Mouse (Mus musculus) retina, postnatal 7 days (tissue): ENCODE results near the gene Smbd1.

Experiments
- DNase-seq: peaks from one replicate; pipeline ENCODE4 v3.0.0-alpha.2; 2012; ENCODE audit warnings: low read depth, low spot score

Smbd1 gene

DNA sequence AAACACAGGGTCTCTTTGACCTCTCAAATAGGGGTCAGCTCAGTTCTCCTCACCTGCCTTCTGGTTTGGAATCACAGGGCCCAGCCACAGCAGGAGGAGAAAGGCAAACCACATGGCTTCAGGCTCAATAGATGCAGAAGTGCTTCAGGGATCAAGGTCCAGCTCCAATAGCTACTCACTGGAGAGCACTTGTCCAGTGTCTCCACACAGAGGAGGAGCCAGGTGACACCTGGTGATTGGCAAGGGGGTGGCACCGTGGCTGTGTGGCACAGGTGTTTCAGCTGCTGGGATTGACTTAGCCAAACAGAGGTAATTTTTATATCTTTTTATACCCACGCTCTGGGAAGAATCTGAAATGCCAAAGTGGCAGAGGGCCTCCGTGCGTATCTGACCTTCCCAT is at the start of gene Smbd1:
Smbd1 (minus strand) TSS at position 157 of the 400 bp plus-strand sequence.
- DNase-seq: no peak

DNA sequence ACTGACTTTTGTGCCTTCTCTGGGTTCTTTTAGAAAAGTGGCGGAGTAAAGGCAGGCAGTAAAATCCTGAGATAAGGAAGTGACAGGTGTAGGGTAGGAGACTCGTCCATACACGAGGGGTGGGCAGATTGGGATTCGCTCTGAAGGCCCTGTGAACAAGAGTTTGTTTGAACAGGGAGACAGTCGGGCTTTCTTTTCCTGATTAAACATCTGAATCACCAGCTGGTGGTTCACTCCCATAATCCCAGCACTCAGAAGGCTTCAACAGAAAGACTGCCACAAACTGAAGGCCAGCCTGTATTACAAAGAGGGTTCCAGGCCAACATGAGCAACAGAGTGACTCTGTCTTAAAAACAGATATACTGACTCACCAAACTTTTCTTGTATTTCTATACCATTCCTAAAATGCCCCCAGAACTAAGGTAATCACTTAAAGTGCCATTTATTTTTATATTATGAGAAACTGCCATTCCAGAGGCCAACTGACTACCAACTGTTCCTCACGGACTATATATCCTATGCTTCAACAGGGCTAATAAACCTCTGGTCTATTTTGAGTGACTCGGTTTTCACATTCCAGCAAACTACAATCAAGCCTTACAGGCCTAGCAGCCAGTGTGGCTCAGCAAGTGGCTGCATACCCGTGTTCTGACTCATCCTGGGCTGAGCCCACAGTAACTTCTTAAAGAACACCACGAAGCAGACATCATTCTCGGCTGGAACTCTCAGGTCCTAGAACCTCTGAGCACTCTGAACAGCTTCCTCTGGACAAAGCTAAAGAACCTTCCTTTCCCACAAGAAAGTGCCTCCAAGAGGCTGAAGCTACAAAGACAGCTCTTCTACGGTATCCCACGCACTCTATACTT is 48.7 kb upstream of the Smbd1 start:
- no peak for DNase-seq

DNA sequence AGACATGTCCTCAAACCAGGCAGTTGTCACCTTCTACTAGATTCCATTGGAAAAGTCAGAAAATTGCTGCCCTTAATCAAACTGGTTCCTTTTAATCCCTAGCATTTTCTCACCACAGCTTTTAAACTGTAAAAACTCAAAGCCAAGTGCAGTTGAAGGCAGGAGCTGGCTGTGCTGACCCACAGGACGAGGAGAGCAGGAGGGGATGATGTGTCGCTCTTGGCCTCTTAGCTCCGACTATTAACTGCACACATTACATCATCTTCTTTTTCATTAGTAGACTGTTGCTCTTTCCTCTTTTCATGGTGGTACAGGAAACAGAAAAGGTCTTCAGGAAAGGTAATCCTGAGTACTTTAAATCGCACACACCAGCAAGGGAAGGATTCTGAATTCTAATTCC is 48.1 kb upstream of the Smbd1 start:
- DNase-seq: no peak

GRCm38 (mm10) chr16:32856751-32857150 is 46.5 kb upstream of the Smbd1 start:
- DNase-seq: no peak

GRCm38 (mm10) chr16:32854050-32854571 is 43.8 kb upstream of the Smbd1 start:
- DNase-seq: no peak

- no peak for DNase-seq
Measured at GRCm38 (mm10) chr16:32853492-32854049, 43.3 kb upstream of the Smbd1 start.

GRCm38 (mm10) chr16:32849042-32849830 is 39.0 kb upstream of the Smbd1 start:
- no peak for DNase-seq

DNA sequence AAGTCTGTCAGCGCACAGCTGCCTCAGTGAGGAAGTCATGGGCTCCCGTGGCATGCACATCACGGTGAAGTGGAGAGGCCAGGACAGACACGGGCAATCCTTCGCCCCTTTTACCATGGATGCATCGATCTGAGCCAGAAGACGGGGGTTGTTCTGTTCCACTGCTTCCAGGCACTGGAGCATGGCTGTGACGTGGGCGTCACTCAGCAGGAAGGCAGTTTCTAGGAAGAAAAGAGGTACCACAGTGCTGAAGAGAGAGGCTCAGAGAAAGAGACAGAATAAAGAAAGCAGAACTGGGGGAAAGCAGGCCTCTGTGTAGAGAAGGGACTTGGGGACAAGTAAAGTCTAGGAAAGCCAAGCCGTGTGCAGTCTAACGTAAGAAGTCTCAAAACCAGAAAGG is 36.8 kb upstream of the Smbd1 start:
- DNase-seq: no peak

DNA sequence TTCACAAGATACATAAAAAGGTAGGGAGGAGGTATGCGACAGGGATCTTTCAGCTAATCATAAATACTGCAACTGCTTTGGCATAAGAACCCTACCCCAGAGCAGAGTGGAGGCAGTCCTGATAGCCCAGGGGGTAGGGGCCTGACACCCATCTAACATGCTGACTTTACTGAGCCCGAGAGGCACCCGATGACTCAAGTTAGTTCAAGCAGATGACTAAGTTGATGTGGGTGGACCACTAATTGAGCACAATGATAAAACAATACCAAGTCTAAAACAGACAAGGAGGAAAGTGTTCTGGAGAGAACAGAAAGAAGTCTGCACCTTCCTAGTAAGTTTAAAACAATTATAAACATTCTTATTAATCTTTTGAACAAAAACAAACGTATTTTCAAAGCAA is 21.2 kb upstream of the Smbd1 start:
- DNase-seq: no peak

DNA sequence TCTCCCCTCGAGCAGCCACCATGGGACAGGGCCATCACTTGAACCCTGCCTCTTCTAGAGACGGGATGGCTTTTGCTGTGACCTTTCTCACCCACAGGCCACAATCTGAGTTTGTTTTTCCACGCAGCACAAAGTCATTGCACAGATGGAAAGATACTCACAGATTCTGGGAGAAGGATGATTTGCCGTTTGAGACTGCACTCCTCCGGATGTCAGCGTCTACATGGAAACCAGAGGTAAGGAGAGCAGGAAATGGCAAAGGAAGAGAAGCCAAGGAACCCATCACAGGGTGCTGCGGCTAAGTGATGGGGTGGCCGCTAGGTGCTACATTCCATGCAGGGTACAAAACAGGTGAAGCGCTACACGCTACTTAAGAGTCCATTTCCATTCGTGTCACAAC is 18.8 kb upstream of the Smbd1 start:
- DNase-seq: no peak

- no peak for DNase-seq
Measured at GRCm38 (mm10) chr16:32826521-32826920, 16.2 kb upstream of the Smbd1 start.

DNA sequence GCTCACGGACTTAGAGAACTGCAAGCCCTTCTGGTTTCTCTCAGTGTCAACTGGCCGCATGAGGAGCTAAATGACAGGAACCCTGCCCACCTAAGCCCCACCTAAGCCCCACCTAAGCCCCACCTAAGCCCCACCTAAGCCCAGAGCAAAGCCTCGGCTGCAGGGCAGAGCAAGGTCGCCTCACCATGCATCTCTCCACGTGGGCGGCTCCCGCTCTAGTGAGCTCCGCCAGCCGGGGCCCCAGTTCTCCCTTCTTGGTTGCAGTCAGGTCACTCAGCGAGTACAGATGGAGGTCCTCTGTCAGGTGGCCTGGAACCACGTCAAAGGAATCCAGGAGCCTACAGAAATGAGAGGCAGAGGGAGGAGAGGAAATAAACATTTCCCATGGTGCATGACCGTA is 15.1 kb upstream of the Smbd1 start:
- DNase-seq: no peak

DNA sequence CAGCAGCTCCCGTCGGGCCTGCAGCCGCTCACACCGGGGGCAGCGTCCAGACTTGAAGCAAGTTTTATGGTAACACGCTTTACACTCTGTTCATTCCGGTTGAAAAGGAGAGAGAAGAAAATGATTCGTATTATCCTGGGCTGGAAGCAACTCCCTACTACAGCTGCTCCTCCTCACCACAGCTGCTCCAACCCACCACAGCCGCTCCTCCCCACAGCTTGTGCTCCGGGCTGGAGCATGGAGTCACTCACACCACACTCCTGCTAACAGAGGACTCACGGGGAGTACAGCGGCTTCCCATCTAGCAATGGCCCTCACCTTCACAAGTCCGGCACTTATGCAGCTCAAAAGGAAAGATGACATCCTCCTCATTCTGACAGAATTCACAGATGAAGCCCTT is 13.8 kb upstream of the Smbd1 start:
- DNase-seq: no peak

DNA sequence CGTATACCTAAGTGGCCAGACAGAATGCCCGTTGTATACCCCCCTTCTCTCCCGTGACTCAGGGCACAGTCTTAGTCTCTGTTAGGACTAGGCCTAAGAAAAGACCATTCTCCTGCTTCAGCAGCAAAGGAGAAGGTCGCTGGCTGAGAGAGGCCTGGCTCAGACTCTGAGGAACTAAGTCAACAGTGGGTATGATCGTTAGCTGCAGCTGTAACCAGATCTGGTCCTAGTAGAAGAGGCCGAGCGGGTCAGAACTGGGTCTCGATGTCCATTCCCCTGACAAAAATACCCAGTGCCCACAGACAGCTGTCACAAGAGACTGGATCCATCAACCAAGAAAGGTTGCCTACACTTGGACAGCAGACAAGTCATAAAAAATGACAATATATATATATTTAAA is 13.2 kb upstream of the Smbd1 start:
- no peak for DNase-seq

DNA sequence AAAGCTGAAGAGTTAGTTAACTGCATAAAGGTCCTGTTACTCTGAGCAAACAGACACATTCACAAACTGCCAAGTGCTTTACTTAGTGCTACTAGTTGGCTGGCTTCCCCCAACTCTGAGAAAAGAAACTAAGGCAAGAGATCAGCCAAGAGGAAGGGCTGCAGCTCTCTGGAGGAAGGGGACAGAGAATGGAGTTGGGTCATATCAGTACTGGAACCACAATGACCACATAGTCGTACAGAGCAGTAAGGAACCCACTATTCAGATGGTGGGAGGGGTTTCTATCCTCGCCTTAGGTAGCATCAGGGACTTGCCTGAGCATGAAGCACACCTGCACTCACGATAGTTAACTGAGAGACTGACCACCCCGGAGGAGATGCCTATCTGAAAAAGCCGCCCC is 12.6 kb upstream of the Smbd1 start:
- DNase-seq: no peak

GRCm38 (mm10) chr16:32822450-32822827 is 12.2 kb upstream of the Smbd1 start:
- DNase-seq: no peak

GRCm38 (mm10) chr16:32821772-32822449 is 11.6 kb upstream of the Smbd1 start:
- no peak for DNase-seq

DNA sequence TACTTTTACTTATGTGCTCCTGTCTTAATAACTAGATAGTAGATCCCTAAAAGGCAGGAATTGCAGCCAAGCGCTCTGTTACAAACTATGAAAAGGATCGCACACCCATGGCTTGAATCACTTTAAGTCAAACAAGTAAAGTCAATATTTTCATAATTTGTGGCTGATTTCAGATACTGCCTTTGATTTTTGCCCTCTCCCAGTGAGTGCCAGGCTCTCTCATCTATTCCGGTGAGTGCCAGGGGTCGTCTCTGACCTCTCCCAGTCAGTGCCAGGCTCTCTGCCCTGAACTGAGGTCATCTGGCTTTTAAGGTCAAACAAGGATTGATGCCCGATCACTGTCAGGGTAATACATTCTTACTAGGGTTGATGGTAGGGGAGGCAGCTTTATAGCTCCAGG is 8.2 kb upstream of the Smbd1 start:
- no peak for DNase-seq

DNA sequence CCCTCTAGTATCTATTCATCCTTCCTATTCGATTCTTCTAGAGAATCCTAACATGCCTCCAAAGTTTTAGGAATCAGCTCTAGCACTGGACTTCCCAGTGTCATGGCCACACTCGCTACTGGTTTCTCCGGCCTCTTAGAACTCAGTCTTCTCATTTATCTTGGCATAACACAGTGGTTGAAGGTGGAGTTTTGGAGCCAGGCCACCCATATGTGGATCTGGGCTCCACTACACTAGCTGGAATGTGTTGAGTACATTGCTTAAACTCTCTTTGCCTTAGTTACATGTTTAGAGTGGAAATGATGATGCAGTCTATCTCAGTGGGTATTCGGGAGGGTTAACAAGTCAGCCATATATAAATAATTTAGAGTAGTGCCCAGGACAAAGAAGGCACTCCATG is 7.8 kb upstream of the Smbd1 start:
- DNase-seq: no peak

- DNase-seq: no peak
Measured at GRCm38 (mm10) chr16:32815160-32815605, 4.9 kb upstream of the Smbd1 start.

- DNase-seq: no peak
Measured at GRCm38 (mm10) chr16:32814539-32814938, 4.3 kb upstream of the Smbd1 start.

DNA sequence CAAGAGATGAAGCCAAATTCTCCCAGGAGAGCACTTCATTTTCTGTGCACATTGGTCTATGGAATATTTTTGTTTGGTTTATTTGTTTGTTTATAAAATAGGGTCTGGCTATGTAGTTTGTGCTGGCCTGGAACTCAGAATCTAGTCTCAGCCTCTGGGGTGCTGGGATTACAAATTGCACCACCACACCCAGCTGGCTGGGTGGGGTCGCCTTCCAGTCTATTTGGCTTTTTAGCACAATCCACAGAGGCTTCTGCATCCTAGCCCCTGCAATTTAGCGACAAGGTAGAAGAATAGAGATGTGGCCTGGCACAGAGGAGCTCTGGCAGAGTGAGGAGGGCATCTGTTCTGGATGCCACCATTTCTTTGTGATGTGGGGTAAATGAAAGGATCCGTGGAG is 3.5 kb upstream of the Smbd1 start:
- no peak for DNase-seq
